Mouse (Mus musculus): ENCODE data around the gene Lrrc66.

Gene Lrrc66

GRCm38 (mm10) chr5:73558756-73559155 is 73.6 kb downstream of the Lrrc66 start:
- DNase-seq (ENCODE audit: low spot score in 2 of 2) = no peak

- no peak for DNase-seq (ENCODE audit: low spot score in 2 of 2)
Measured at GRCm38 (mm10) chr5:73556733-73557425, 75.4 kb downstream of the Lrrc66 start.
